Mouse (Mus musculus): Measurements from ENCODE around the gene Szrd1.

The Szrd1 gene

GRCm38 (mm10) chr4:141074109-141074508 lies 65.5 kb downstream of the Szrd1 start:
- no peak for ATAC-seq (ENCODE audit: insufficient number of reproducible peaks, low FRiP score, low TSS enrichment)

GRCm38 (mm10) chr4:141073661-141074060 lies 65.9 kb downstream of the Szrd1 start:
- no peak for ATAC-seq (ENCODE audit: insufficient number of reproducible peaks, low FRiP score, low TSS enrichment)

- no peak for ATAC-seq (ENCODE audit: insufficient number of reproducible peaks, low FRiP score, low TSS enrichment)
Measured at GRCm38 (mm10) chr4:141072502-141072901, 67.1 kb downstream of the Szrd1 start.

- ATAC-seq (ENCODE audit: insufficient number of reproducible peaks, low FRiP score, low TSS enrichment), result no peak
Measured at GRCm38 (mm10) chr4:141069731-141070130, 69.8 kb downstream of the Szrd1 start.

- ATAC-seq (ENCODE audit: insufficient number of reproducible peaks, low FRiP score, low TSS enrichment), result no peak
Measured at GRCm38 (mm10) chr4:141068655-141069054, 70.9 kb downstream of the Szrd1 start.

- ATAC-seq (ENCODE audit: insufficient number of reproducible peaks, low FRiP score, low TSS enrichment), result no peak
Measured at GRCm38 (mm10) chr4:141067516-141068046, 72.0 kb downstream of the Szrd1 start.

- no peak; the same call in 1 of the 2 replicates for ATAC-seq (ENCODE audit: insufficient number of reproducible peaks, low FRiP score, low TSS enrichment)
Measured at GRCm38 (mm10) chr4:141066709-141067515, 72.7 kb downstream of the Szrd1 start.

- peak; percentile 42 for ATAC-seq (ENCODE audit: insufficient number of reproducible peaks, low FRiP score, low TSS enrichment)
Measured at GRCm38 (mm10) chr4:141065123-141065522, 74.5 kb downstream of the Szrd1 start.

- ATAC-seq (ENCODE audit: insufficient number of reproducible peaks, low FRiP score, low TSS enrichment), result no peak
Measured at GRCm38 (mm10) chr4:141064104-141064659, 75.4 kb downstream of the Szrd1 start.

Measured in cerebellum, adult (tissue).